Mouse (Mus musculus) ovary, postnatal 14 days (tissue): ENCODE measurements around the gene St5.

Experiments
- DNase-seq: peaks from one replicate; pipeline ENCODE4 v3.0.0; 2022; ENCODE audit warnings: low spot score

Gene St5

GRCm38 (mm10) chr7:109480765-109481197 is 222.6 kb downstream of the St5 start:
- no peak for DNase-seq

GRCm38 (mm10) chr7:109477926-109478325 is 225.5 kb downstream of the St5 start:
- no peak for DNase-seq
